Mouse (Mus musculus) neural tube, embryonic 10.5 days (tissue): ENCODE results near the gene Slco3a1.
A peak's percentile ranks its signal among the peaks of the same experiment; 100 is the strongest.

ENCODE experiments used
- DNase-seq: peaks from one replicate; pipeline ENCODE4 v3.0.0-alpha.2; 2017; ENCODE audit warnings: low spot score; ENCODE audit errors: extremely low spot score

Slco3a1 gene

DNA sequence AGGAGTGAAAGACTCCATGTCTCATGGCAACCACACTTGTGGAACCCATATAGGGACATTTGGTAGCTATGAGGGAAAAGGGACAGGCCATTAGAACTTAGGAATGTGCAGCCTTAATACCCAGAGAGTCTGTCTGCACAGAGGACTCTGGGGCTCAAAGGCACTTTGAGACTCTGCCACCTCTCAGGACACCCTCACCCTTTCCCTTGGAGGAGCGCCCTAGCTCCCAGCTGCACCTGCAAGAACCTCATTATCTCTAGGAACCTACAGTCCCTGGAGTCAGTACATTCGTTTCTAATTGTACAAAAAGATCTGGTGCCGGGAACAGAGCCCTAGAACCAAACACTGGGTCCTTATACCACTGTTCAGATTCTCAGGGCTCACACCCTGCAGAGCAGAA is 66.4 kb downstream of the Slco3a1 start:
- DNase-seq: no peak

DNA sequence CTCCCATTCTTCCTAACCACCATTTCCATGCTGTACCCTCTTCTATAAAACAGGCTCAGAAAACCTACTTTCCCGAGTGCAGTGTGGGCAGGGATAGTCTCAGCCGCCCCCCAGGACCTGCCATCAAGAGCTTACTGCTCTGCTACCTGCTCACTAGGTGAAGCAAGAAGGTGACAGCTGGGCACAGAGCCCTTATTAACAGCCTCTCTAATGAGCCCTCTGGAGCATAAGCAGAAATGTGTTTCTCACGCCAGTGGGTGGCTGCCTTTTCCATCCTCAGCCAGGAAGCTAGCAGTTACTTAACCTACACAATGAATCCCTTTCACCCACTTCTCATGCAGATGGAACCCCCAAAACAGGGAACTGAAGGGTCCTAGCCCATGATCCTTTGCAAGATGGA is 66.9 kb downstream of the Slco3a1 start:
- no peak for DNase-seq

DNA sequence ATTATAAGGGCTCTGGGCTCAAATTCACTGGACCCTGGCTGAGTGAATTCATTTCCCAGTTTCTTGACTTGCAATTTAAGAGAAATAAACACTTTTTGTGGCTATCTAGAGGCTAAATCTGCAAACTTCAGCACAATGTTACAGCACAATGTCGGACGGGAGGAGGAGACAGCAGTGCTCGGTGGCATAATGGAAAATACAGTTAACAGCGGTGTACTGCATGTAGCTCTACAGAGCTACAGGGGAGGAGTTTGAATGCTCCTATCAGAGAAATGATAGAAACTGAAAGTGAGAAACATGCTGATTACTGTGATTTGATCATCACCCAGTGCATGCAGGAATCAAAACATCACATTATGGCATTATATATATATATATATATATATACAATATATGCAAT is 68.5 kb downstream of the Slco3a1 start:
- DNase-seq: no peak

DNA sequence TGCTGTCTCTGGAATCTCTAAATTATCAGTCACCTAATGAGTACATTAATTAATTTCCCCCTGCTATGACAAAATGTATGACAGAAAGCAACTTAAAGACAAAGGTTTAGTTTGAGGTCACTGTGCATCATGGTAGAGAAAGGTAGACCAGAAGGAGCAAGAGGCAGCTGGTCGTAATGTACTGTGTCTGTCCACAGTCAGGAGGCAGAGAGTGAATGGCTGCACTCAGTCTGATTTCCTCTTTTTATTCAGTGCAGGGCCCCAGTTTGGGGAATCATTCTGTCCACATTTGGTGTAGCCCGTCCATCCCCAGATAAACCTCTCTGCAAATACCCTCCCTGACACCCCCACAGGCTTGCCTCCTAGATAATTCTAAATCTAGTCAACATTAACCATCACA is 68.9 kb downstream of the Slco3a1 start:
- no peak for DNase-seq

DNA sequence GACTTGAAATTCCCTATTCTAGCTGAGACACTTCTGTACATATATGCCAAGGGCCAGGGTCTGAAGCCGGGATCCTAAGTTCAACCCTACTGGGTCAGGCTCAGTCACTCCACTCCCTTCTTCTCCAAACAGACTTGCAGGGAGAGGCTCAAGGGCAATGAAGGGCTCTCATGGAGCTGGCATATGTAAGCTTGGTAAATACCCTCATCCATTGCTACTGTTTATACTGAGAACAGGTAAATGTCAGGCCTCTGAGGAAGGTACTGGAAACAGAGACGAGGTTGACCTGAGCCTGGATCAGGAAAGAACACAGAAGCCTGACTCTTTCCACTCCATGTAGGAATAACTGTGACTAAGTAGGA is 70.6 kb downstream of the Slco3a1 start:
- no peak for DNase-seq

DNA sequence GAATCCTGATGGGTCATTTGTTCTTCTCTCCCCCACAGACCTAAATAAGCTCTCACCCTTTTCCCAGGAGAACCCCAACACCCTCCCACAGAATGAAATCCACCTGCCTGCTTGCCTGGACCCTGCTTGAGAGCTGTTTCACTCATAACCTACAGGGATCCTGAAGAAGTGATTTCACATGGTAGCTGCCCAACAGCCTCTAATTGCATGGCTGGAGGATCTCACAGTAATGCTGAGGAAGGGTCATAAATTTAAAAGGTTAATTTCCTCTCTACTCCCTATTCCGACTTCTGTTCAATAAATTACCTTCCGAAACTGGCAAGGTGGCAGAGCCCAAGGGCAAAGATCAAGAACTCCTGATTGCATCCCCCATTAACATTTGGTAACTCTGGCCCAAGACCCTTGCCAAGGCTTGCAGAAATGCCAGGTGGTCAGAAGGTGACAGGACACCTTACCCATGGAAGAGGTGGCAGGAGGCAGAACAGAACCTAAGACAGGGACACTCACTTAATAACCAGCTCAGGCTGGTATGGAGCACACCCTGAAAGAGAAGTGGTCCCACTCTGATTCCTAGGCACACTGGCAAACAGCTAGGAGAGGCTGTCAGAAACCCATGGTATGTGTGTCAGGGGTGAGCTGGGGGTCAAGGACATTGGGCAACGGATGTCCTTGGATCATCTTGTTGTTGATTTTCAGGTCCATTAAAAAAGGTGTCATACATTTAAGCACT is 71.1 kb downstream of the Slco3a1 start:
- no peak for DNase-seq

DNA sequence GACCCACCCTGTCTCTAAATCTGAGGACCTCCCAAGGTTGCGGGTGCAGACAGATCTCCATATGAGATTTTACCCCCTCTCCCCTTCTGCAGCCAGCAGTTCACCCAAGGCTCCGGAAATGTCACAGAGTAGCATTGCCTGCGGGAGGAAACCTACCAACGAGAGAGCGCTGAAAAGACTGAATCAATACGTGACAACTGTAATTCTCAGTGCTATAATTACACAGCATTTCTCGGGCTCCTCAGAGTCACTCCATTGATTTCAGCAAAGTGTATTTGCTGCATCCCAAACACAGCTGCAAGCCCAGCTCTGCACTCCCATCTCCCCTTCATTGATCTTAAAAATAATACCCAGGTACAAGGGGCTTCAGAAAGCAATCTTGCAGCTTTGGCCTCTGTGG is 82.8 kb downstream of the Slco3a1 start:
- DNase-seq: no peak

DNA sequence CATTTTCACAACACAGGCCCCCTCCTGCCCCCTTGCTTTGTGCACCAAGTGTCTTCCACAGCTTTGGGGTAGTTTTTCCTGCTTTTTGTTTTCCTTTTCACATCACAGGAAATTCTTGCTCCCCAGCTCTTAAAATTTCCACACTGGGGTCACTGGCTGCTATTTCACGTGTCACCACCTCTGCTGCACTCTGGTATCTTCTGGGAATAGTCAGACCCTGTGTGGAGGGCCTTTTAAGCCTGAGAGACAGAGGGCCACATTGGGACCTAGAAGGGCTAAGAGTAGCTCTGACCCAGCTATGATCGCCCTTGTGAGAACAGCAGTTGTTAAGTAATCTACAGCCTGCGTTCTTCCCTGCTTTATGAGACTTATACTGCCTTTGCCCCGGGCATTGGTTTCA is 87.7 kb downstream of the Slco3a1 start:
- DNase-seq: no peak

DNA sequence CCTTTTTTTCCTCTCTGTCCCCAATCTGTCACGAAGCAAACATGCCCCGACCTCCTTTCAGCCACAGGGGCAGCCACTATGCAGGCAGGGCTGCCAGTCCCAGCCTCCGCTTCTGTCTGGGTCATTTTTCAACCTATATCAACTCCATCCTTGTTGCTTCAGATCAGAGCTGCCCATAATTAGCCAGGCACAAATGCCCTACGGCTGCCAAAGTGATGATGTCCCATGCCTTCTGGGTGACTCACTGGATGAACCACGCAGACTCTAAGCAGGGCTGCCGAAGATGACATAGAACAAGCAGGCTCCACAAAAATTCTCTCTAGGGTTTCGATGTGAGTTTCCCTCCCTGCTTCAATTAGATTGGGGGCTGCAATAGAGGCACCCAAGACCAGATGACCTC is 89.9 kb downstream of the Slco3a1 start:
- DNase-seq: no peak

DNA sequence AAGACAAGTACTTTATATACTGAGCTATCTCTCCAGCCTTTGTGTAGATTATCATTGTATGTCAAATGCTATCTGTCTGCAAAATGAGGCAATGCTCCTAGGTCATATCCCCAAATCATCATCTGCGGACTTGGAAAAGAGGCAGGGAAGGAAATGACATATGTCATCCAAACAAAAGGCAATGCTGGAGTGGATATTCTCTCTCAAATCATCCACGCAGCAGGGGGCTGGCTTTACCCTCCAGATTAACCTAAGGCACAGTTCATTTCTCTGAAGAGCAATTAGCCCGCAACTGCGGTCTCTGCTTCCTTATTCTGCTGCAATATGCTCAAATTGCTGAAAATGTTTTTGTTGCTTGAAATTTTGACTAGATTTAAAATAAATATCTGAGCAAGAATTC is 92.1 kb downstream of the Slco3a1 start:
- DNase-seq: no peak

DNA sequence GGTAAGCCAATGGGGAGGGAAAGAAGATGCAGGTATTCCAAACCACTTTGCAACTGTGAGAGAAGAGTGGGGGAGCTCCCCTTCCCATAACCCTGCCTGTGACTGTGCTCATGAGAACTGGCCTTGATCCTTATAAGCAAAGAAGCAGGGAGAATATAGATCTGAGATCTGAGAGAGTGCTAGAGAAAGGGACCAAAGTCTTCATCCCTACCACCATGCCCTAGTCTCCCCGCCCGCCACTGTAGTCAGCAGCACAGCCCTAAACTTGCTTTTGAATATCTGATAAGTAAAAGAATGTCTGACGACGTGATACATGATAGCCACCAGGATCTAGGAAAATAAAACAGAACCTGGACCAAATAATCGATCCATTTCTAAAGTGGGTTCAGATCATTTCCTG is 92.8 kb downstream of the Slco3a1 start:
- DNase-seq: no peak

DNA sequence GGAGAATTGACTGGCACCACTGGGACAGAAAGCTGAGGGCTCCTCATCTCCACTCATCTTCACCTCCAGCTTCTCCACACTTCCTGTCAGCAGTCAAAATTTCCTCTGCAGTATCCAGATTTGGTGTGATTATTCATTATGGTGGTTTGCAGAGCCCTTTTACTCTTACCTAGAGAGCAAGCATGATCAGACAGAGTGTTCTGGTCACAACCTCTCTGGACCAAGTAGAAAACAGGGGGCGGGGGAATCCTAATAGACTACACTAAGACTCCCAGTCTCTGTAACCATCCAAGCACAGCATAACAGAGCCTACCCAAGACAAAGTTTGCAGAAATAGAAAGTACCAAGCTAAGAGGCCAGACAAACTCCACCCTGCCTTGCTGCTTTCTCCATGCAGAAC is 93.4 kb downstream of the Slco3a1 start:
- DNase-seq: no peak

DNA sequence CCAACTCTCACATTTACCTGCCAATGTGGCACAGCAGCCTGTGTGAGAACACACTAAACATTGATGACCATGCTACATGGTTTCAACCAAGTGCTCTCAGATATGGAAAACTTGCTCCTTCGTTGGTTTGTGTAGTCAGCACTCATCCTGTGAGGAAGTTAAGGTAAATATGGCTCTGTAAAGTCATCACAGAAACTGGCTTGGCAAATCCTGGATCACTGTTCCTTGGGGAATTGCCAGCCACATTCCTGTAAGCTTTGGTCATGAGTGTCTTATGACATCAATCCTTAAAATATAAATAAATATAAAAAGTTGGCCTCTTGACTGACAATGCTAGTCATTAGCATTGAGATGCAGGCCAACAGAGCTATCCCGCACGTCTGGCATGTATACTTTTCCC is 94.8 kb downstream of the Slco3a1 start:
- DNase-seq: no peak

DNA sequence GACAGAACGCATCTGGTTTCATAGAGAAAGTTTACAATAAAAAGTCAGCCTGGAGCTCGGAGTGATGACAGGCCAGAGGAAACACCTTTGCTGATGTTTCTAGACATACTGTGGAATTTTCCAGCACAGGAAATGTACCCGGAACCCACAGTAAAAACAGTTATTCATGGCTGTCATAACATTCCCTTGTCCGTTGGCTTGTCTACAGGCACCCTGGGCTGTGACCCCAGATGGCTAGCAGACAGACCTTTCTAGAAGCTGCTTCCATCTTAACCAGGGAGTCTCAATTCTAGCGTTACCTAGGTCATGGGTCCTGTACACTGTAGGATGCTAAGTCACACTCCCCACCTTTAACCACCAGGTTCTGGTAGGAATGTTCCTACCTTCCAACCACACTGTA is 95.3 kb downstream of the Slco3a1 start:
- no peak for DNase-seq

DNA sequence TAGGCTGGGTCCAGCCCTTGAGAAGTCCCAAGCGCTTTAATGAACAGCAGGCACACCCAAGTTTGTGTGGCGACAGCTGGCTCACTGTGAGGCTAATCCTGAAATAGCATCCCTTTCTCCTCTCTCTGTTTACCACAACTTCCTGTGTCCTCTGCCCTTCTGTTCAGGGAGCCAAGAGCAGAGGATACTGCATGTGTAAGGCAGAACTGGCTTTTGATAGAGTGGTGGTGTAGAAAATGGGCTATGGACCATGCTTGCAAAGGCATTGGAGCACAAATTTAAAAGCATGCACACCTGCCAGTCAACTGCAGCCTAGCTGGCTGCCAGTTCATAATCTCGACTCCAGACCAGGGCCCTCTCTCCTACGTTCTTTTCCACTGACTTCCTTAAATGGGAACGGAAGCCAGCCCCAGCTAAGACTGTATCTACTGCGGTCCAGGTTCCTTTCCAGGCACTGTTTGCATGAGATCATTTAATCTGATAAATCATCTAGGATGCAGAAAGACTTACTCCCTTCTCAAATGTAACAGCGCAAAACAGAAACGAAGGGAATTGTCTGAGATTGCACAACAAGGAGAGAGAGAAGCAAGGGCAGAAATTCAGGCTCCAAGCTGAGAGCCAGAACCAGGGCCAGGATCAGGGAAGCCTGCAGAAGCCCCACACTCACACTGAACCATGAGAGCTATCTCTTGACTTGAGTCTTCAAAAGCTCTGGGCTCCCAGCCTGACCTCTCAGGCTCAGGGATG is 95.9 kb downstream of the Slco3a1 start:
- DNase-seq: no peak

DNA sequence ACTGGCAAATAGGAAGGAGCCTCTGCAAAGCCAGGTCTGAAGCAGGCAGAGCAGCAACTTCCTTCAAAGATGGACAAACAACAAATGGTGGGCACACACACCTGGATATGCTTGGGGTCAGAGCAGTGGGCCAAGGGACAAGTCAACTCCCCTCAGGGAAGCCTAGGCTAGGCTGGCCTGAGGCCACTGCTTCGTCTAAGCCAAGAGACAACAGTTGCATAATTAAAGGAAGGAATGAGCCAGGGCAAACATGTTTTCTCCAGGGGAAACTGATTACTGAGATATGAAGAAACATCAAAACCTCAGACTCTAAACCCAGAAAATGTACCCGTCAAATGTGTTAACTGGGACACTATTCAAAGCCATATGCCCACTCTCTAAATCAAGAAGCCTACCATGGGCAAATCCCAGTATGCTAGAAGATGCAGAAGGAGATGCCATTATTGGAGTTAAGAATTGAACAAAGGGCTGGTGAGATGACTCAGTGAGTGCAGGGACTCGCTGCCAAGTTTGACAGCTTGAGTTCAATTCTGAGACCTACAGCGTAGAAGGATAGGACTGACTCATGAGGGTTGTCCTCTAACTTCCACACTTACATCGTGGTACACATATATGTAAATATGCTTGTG is 97.1 kb downstream of the Slco3a1 start:
- no peak for DNase-seq

DNA sequence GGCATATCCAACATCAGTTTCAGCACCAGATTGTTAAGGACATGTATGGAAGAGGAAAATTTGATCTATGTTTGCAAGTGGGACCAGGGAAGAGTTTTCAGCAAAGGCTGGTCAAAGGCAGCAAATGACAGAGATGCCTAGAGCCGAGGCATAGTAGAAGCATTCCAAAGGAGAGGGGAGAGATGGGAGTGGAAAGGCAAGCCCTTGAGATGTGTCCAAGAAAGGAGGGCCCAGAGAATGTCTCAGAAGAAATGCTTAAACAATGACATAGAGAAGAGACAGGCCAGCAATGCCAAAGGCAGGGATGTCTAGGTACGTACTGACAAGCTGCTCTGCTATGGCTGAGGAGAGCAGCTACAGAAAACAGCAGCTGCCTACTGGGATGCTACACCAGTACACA is 97.8 kb downstream of the Slco3a1 start:
- DNase-seq: no peak

DNA sequence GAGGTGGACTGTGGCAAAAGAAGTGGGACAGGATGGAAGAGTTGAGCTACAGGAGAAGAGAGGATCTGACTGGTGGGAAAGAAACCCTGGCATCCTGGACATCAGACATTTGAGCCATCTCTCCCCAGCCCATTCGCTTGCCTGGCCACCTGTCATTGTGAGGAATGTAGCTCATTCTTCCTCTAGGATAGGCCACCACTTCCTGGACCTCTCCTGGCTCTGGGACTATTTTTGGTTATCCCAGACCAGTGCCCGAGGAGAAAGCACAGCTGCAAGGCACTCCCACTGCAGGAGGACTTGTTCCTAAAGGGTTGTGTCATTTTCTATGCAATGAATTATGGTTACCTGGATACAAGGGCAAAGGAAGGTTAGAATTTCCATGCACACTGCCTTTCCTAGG is 103.5 kb downstream of the Slco3a1 start:
- no peak for DNase-seq

DNA sequence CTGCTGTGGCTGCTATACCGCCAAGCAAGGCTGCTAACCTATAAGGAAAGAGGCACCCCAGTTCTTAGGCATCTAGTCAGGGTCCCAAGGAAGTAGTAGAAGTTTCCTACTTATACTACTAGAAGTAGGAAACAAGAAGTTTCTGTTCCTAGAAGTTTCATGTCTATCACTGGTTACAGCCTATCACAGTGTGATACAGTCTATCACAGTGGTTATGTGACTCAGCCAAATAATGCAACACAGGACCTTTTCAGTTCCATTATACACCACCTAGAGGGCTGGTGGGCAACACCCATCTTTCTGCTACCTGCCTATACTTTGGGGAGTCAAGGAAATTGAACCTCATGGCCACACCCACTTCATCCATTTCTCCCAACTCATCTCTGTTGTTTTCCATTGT is 104.8 kb downstream of the Slco3a1 start:
- no peak for DNase-seq

DNA sequence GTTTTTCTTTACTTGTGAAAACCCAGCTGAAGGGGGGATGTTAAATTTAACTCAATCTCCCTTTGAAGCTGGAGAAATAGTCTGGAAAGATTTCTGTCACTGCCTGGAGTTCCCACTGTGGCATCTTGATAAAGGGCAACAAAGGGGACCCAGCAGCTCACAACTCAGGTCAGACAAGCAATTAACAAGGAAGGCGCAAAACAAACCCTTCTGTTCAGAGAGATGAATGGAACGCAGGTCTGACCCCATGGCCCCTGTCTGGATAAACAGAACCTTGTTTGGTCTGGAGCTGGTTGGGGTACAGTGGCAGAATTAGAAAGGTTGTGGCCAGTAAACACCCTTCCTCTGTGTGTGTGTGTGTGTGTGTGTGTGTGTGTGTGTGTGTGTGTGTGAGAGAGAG is 106.8 kb downstream of the Slco3a1 start:
- peak; percentile 34 for DNase-seq

DNA sequence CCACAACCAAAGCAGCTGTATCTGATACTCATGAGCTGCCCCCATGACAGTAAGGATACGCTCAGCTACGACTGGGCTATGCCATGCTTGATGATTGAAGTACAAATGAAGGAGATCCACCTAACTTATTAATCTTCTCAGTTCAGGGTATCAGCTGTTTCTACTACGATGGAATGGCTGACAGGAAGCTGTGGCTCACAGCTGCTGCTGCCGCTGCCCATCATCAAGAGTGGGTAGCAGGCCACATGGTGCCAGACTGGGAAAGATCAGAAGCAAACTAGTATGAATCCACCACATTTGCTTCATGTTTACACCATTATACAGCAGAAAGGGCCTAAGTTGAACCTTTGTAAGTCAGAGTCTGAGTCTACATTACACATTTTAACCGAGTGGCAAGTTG is 109.4 kb downstream of the Slco3a1 start:
- DNase-seq: no peak

DNA sequence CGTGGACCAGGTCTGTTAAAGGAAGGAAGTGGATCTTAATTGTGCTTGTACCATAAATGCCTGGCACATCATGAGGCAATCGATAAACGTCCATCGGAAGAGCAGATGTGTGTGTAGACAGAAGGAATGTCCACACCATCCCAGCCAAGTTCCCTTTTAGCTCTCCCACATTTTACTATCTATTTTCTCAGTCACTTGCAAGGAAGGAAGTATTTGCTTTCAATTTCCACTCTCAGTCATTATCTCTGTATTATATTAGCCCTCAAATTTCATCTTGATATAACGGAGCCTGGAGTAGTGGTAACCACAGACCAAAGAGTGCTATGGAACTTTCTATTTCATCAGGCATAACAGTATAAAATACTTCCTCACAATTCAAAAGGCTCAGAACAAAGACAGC is 112.2 kb downstream of the Slco3a1 start:
- no peak for DNase-seq

DNA sequence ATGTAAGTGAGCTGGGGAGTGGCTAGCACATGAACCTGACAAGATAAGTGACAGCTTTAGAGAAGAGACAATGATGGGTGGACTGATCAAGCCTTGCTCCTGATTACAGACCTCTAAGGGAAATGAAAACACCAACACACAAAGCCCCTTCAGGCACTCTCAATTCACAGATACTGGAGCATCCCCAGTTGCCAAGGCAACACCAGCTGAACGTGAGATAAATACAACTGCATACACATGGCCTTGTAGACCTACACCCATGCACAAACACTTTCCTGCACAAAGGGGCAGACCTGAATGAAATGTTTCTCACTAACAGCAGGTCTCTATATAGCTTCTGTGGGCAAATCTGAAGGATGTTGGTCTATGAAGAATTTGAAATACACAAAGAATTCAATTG is 117.0 kb downstream of the Slco3a1 start:
- DNase-seq: no peak
